In genomic region chr12:111455860-111456259, GRCm38 (mm10) we compare ENCODE assay signal across 29 mouse cellular contexts. TPM values are rescaled to one million over a fixed set of nuclear protein-coding genes. Genes with fewer than 3 reads are reported as not detected.
DNase-seq lines count a peak whose midpoint lies in the region; ATAC-seq and TF ChIP-seq lines count a peak whose summit lies in the region.
"Had no signal": no experiment of that assay in that cellular context is flagged by ENCODE, and none has a peak within 500 bp of the region (broad histone marks: within the 10 kb centered on the region; RNA-seq: fewer than 3 reads in every experiment).

No protein-coding gene starts in this region.

- intact Hi-C loops in heart, postnatal 14 days (cut with DNase I) = no loop called here

- H3K36me3 ChIP-seq in heart, embryonic 11.5 days (ENCODE audit: control insufficient read depth, insufficient read depth, low read length) = no peaks in the 10 kb centered on the region
- H3K36me3 ChIP-seq in kidney, embryonic 15.5 days = no peaks in the 10 kb centered on the region
- peaks cover 38% of the 10 kb centered on the region for H3K36me3 ChIP-seq in liver, postnatal 0 days (replicated peaks; ENCODE audit: insufficient read depth, low read length)
- no peaks in the 10 kb centered on the region for H3K36me3 ChIP-seq in midbrain, embryonic 11.5 days (ENCODE audit: control insufficient read depth, insufficient read depth, low read length)
- H3K36me3 ChIP-seq: embryonic facial prominence, embryonic 10.5 days; heart, embryonic 12.5 days; limb, embryonic 10.5 days; lung, embryonic 15.5 days; midbrain, embryonic 12.5 days had no signal

- no peak for TF ChIP-seq EP300 in liver, postnatal 0 days (IDR thresholded peaks at IDR 0.05; ENCODE audit: low read depth)

- no peak for ATAC-seq in heart, embryonic 11.5 days (replicated peaks; ENCODE audit: insufficient number of reproducible peaks, low FRiP score, low TSS enrichment)
- ATAC-seq in kidney, embryonic 15.5 days (replicated peaks; ENCODE audit: low FRiP score) = no peak
- ATAC-seq in Patski = peak; percentile 55
- ATAC-seq in liver, postnatal 0 days = peak; percentile 37; the same call in 1 of the 2 replicates
- ATAC-seq in megakaryocyte progenitor cell, adult 5-6 weeks (replicated peaks; ENCODE audit: poor library complexity) = no peak
- ATAC-seq in midbrain, embryonic 11.5 days (ENCODE audit: low FRiP score) = no peak
- ATAC-seq: inflammation-experienced regulatory T-cells, adult 6 months had no signal

- TF ChIP-seq CTCF in Patski (IDR thresholded peaks at IDR 0.05) = no peak
- no peak for TF ChIP-seq CTCF in liver, postnatal 0 days (IDR thresholded peaks at IDR 0.05; ENCODE audit: low read depth)

- H3K9ac ChIP-seq in heart, embryonic 11.5 days (ENCODE audit: low read depth, low read length) = peak overlapping the region; percentile 24; the same call in 1 of the 2 replicates
- no peak overlapping the region for H3K9ac ChIP-seq in kidney, embryonic 15.5 days
- no peak overlapping the region for H3K9ac ChIP-seq in liver, postnatal 0 days (replicated peaks)
- no peak overlapping the region for H3K9ac ChIP-seq in midbrain, embryonic 11.5 days (ENCODE audit: low read length)
- H3K9ac ChIP-seq: heart, embryonic 12.5 days; hindbrain, embryonic 14.5 days; lung, embryonic 15.5 days; midbrain, embryonic 12.5 days had no signal

- in situ Hi-C loops in Patski (cut with MboI; ENCODE audit: low pct_unique_long_range_greater_than_20kb) = no loop called here

- no peaks in the 10 kb centered on the region for H3K9me3 ChIP-seq in heart, embryonic 11.5 days (replicated peaks; ENCODE audit: control insufficient read depth, low read length)
- H3K9me3 ChIP-seq in kidney, embryonic 15.5 days (replicated peaks) = no peaks in the 10 kb centered on the region
- H3K9me3 ChIP-seq in liver, postnatal 0 days (ENCODE audit: low read length) = no peaks in the 10 kb centered on the region
- no peaks in the 10 kb centered on the region for H3K9me3 ChIP-seq in midbrain, embryonic 11.5 days (ENCODE audit: control insufficient read depth, low read length)
- H3K9me3 ChIP-seq: embryonic facial prominence, embryonic 10.5 days; heart, embryonic 12.5 days; limb, embryonic 10.5 days; lung, embryonic 15.5 days; midbrain, embryonic 12.5 days had no signal

- no peak overlapping the region for H3K4me2 ChIP-seq in heart, embryonic 11.5 days
- H3K4me2 ChIP-seq in kidney, embryonic 15.5 days = no peak overlapping the region
- no peak overlapping the region for H3K4me2 ChIP-seq in liver, postnatal 0 days (ENCODE audit: low read depth, low read length)
- no peak overlapping the region for H3K4me2 ChIP-seq in midbrain, embryonic 11.5 days
- H3K4me2 ChIP-seq: heart, embryonic 12.5 days; hindbrain, embryonic 14.5 days; lung, embryonic 15.5 days; midbrain, embryonic 12.5 days had no signal

- DNase-seq in heart, postnatal 14 days = no peak
- peak; percentile 42 for DNase-seq in kidney, postnatal 10 days
- DNase-seq in Patski (ENCODE audit: low read depth, low spot score) = no peak
- no peak for DNase-seq in liver, postnatal 0 days
- DNase-seq in midbrain, embryonic 11.5 days (ENCODE audit: low spot score, missing footprints) = no peak
- DNase-seq: adrenal gland, postnatal 14 days; B cell, adult 2 months; cerebellum, adult 8-10 months; right cerebral cortex, postnatal 14 days; thymus, adult 2 months; thymus, postnatal 4 days had no signal

- no peak overlapping the region for H3K27ac ChIP-seq in heart, embryonic 11.5 days (ENCODE audit: low read depth, low read length)
- no peak overlapping the region for H3K27ac ChIP-seq in kidney, embryonic 15.5 days
- H3K27ac ChIP-seq in liver, postnatal 0 days (ENCODE audit: low read depth) = no peak overlapping the region
- H3K27ac ChIP-seq in midbrain, embryonic 11.5 days (ENCODE audit: low read depth, low read length) = no peak overlapping the region
- H3K27ac ChIP-seq: embryonic facial prominence, embryonic 10.5 days; hindbrain, embryonic 14.5 days; left cerebral cortex, adult 2 months; limb, embryonic 10.5 days; lung, embryonic 15.5 days; midbrain, embryonic 12.5 days; stomach, postnatal 0 days had no signal

- 49% methylated on average over 8 of the region's 8 CpGs for whole genome bisulfite sequencing in heart, embryonic 11.5 days (ENCODE audit: insufficient replicate concordance)
- 45% methylated on average over 8 of the region's 8 CpGs for WGBS in kidney, embryonic 15.5 days
- 44% methylated on average over 8 of the region's 8 CpGs for WGBS in liver, postnatal 0 days (ENCODE audit: insufficient replicate concordance)
- 54% methylated on average over 8 of the region's 8 CpGs for WGBS in midbrain, embryonic 11.5 days

- POLR2A ChIA-PET in Patski (lab: Charles Lee) = interaction anchor here (1.5 to 2.0 kb wide), 3 partner anchors 12 to 27 kb away, joined by 5 to 9 read pairs (median 5); no protein-coding TSS in a partner anchor

- peaks cover 20% of the 10 kb centered on the region; the same call in 1 of the 2 replicates for H3K27me3 ChIP-seq in heart, embryonic 11.5 days (ENCODE audit: control insufficient read depth, insufficient read depth, low read length)
- peaks cover 44% of the 10 kb centered on the region for H3K27me3 ChIP-seq in kidney, embryonic 15.5 days
- no peaks in the 10 kb centered on the region for H3K27me3 ChIP-seq in Patski
- 0 out of 2 replicates have a peak, but pooled peaks cover 3% of the 10 kb centered on the region for H3K27me3 ChIP-seq in liver, postnatal 0 days (ENCODE audit: insufficient read depth, low read length)
- peaks cover 6% of the 10 kb centered on the region for H3K27me3 ChIP-seq in midbrain, embryonic 11.5 days (ENCODE audit: control insufficient read depth, insufficient read depth, low read length)

- peaks cover 12% of the 10 kb centered on the region for H3K4me1 ChIP-seq in heart, embryonic 11.5 days (ENCODE audit: control insufficient read depth, insufficient read depth, low read length)
- peaks cover 51% of the 10 kb centered on the region for H3K4me1 ChIP-seq in kidney, embryonic 15.5 days
- H3K4me1 ChIP-seq in liver, postnatal 0 days (ENCODE audit: insufficient read depth) = no peaks in the 10 kb centered on the region; the same call in 1 of the 2 replicates
- no peaks in the 10 kb centered on the region for H3K4me1 ChIP-seq in midbrain, embryonic 11.5 days (ENCODE audit: control insufficient read depth, insufficient read depth, low read length)
- H3K4me1 ChIP-seq: midbrain, embryonic 12.5 days had no signal

- H3K4me3 ChIP-seq in heart, embryonic 11.5 days (ENCODE audit: low read depth, low read length) = no peak overlapping the region
- H3K4me3 ChIP-seq in kidney, embryonic 15.5 days (replicated peaks) = no peak overlapping the region
- no peak overlapping the region for H3K4me3 ChIP-seq in liver, postnatal 0 days (ENCODE audit: low read depth, low read length)
- no peak overlapping the region for H3K4me3 ChIP-seq in midbrain, embryonic 11.5 days (ENCODE audit: low read depth, low read length)
- H3K4me3 ChIP-seq: embryonic facial prominence, embryonic 10.5 days; heart, embryonic 12.5 days; left cerebral cortex, adult 2 months; limb, embryonic 10.5 days; lung, embryonic 15.5 days; midbrain, embryonic 12.5 days had no signal

- CTCF ChIA-PET in Patski (lab: Charles Lee) = interaction anchor here (1.9 to 10.0 kb wide), 2 partner anchors 29 to 49 kb away, joined by 4 to 144 read pairs; no protein-coding TSS in a partner anchor

RNA-seq across cellular contexts. Expression of gene Tnfaip2, which starts 13.6 kb away (rescaled TPM):
- polyA plus RNA-seq in heart, embryonic 11.5 days (2014; fragmentation: Nextera tagmentation; extraction: Ambion mirVana) = 7.7 and 11.2 TPM in 2 replicates
- 10 to 100 TPM; 38.0 to 40.4 TPM for total RNA-seq in heart, postnatal 14 days (2021)
- polyA plus RNA-seq in kidney, embryonic 15.5 days (2015; fragmentation: Nextera tagmentation; extraction: Ambion mirVana) = 19.5 and 22.9 TPM in 2 replicates
- 57.5 TPM for polyA plus RNA-seq in Patski (2021)
- 72.0 and 79.5 TPM in 2 replicates for polyA plus RNA-seq in liver, postnatal 0 days (2015; fragmentation: Nextera tagmentation; extraction: Ambion mirVana)
- 18.3 and 20.9 TPM in 2 replicates for total RNA-seq in megakaryocyte progenitor cell, adult 5-6 weeks (2015)
- total RNA-seq in megakaryocyte progenitor cell, adult 5-6 weeks (2017) = 31.1 and 67.8 TPM in 2 replicates
- 1.1 and 2.3 TPM in 2 replicates for polyA plus RNA-seq in midbrain, embryonic 11.5 days (2014; fragmentation: Nextera tagmentation; extraction: Ambion mirVana)
- polyA plus RNA-seq: inflammation-experienced regulatory T-cells, adult 6 months had no signal

RNA-seq across cellular contexts. Expression of gene Gm266, which starts 29.8 kb away (rescaled TPM):
- 5.5 and 6.2 TPM in 2 replicates for polyA plus RNA-seq in heart, embryonic 11.5 days (2014; fragmentation: Nextera tagmentation; extraction: Ambion mirVana)
- total RNA-seq in heart, postnatal 14 days (2021) = 1 to 10 TPM; 1.2 to 1.7 TPM
- polyA plus RNA-seq in kidney, embryonic 15.5 days (2015; fragmentation: Nextera tagmentation; extraction: Ambion mirVana) = 91.7 and 93.3 TPM in 2 replicates
- 2.3 TPM for polyA plus RNA-seq in Patski (2021)
- polyA plus RNA-seq in liver, postnatal 0 days (2015; fragmentation: Nextera tagmentation; extraction: Ambion mirVana) = 0.49 and 0.54 TPM in 2 replicates
- not detected in 2 replicates for total RNA-seq in megakaryocyte progenitor cell, adult 5-6 weeks (2015)
- total RNA-seq in megakaryocyte progenitor cell, adult 5-6 weeks (2017) = not detected in 2 replicates
- 4.2 and 6.0 TPM in 2 replicates for polyA plus RNA-seq in midbrain, embryonic 11.5 days (2014; fragmentation: Nextera tagmentation; extraction: Ambion mirVana)
- total RNA-seq: adrenal gland, postnatal 14 days; liver, adult 2 months; MEL; monocyte, adult 5-6 weeks had no signal
- polyA plus RNA-seq: inflammation-experienced regulatory T-cells, adult 6 months; liver, adult 2 months had no signal

RNA-seq across cellular contexts. Expression of gene Exoc3l4, which starts 39.0 kb away (rescaled TPM):
- 11.3 and 11.6 TPM in 2 replicates for polyA plus RNA-seq in heart, embryonic 11.5 days (2014; fragmentation: Nextera tagmentation; extraction: Ambion mirVana)
- 1 to 10 TPM; 4.1 to 5.5 TPM for total RNA-seq in heart, postnatal 14 days (2021)
- polyA plus RNA-seq in kidney, embryonic 15.5 days (2015; fragmentation: Nextera tagmentation; extraction: Ambion mirVana) = 16.8 and 17.8 TPM in 2 replicates
- polyA plus RNA-seq in Patski (2021) = 8.5 TPM
- 13.7 TPM in 2 replicates for polyA plus RNA-seq in liver, postnatal 0 days (2015; fragmentation: Nextera tagmentation; extraction: Ambion mirVana)
- 0.42 and 1.1 TPM in 2 replicates for total RNA-seq in megakaryocyte progenitor cell, adult 5-6 weeks (2015)
- total RNA-seq in megakaryocyte progenitor cell, adult 5-6 weeks (2017) = not detected in 2 replicates
- polyA plus RNA-seq in midbrain, embryonic 11.5 days (2014; fragmentation: Nextera tagmentation; extraction: Ambion mirVana) = 2.3 and 2.9 TPM in 2 replicates
- total RNA-seq: monocyte, adult 5-6 weeks had no signal
- polyA plus RNA-seq: inflammation-experienced regulatory T-cells, adult 6 months had no signal

RNA-seq across cellular contexts. Expression of gene Lbhd2, which starts 49.3 kb away (rescaled TPM):
- polyA plus RNA-seq in heart, embryonic 11.5 days (2014; fragmentation: Nextera tagmentation; extraction: Ambion mirVana) = 0.50 TPM in 1 of 2 replicates, not detected in the other
- total RNA-seq in heart, postnatal 14 days (2021) = not detected
- polyA plus RNA-seq in kidney, embryonic 15.5 days (2015; fragmentation: Nextera tagmentation; extraction: Ambion mirVana) = 5.5 and 7.0 TPM in 2 replicates
- not detected for polyA plus RNA-seq in Patski (2021)
- polyA plus RNA-seq in liver, postnatal 0 days (2015; fragmentation: Nextera tagmentation; extraction: Ambion mirVana) = 0.22 TPM in 2 replicates
- 0.30 TPM in 1 of 2 replicates, not detected in the other for total RNA-seq in megakaryocyte progenitor cell, adult 5-6 weeks (2015)
- total RNA-seq in megakaryocyte progenitor cell, adult 5-6 weeks (2017) = not detected in 2 replicates
- polyA plus RNA-seq in midbrain, embryonic 11.5 days (2014; fragmentation: Nextera tagmentation; extraction: Ambion mirVana) = not detected in 2 replicates
- total RNA-seq: heart, postnatal 25 days; liver, adult 2 months; MEL; monocyte, adult 5-6 weeks had no signal
- polyA plus RNA-seq: embryonic facial prominence, embryonic 10.5 days; forebrain, embryonic 11.5 days; heart, embryonic 12.5 days; limb, embryonic 10.5 days; liver, adult 2 months; neural tube, embryonic 11.5 days had no signal

Comparison
In these comparisons a context has a peak if more than half of its experiments do, and no peak if none do; other contexts are left out.
1. ATAC-seq: peak in Patski (single experiment) and liver, postnatal 0 days (single experiment); none in heart, embryonic 11.5 days (single experiment), kidney, embryonic 15.5 days (single experiment), megakaryocyte progenitor cell, adult 5-6 weeks (single experiment) and midbrain, embryonic 11.5 days (single experiment).
2. RNA of gene Gm266, which starts 29.8 kb away (polyA plus RNA-seq): 91.7 to 93.3 TPM in kidney, embryonic 15.5 days; 4.2 to 6.0 TPM in midbrain, embryonic 11.5 days, 5.5 to 6.2 TPM in heart, embryonic 11.5 days, 2.3 TPM in Patski (single experiment) and 0.49 to 0.54 TPM in liver, postnatal 0 days; every median in the first group is over 10 times any median in the second.